Mouse (Mus musculus) liver, embryonic 16.5 days (tissue): ENCODE data around the gene Pax2. TPM values are rescaled to one million over a fixed set of nuclear protein-coding genes. Genes with fewer than 3 reads are reported as not detected.

Experiments
- ATAC-seq: fragments of 200-750 bp; cut with Nextera tagmentation; 2 replicates; pipeline ENCODE4 v1.8.0; 2017; ENCODE audit warnings: low read depth, mild to moderate bottlenecking, moderate number of reproducible peaks, moderate library complexity
- H3K27ac ChIP-seq: fragments of 300-500 bp; sonication (generic); 2 replicates; pipeline ENCODE4 v1.5.1; 2014; ENCODE audit warnings: mild to moderate bottlenecking, low read length
- H3K27me3 ChIP-seq: fragments of 300-500 bp; sonication (generic); 2 replicates; pipeline ENCODE4 v1.6.1; 2014; ENCODE audit warnings: low read depth, low read length, mixed read lengths; ENCODE audit not compliant: control insufficient read depth, insufficient read depth
- H3K36me3 ChIP-seq: fragments of 300-500 bp; sonication (generic); 2 replicates; pipeline ENCODE4 v1.6.1; 2014; ENCODE audit warnings: mild to moderate bottlenecking; ENCODE audit not compliant: control insufficient read depth, insufficient read depth
- H3K4me1 ChIP-seq: fragments of 300-500 bp; sonication (generic); 2 replicates; pipeline ENCODE4 v1.6.1; 2014; ENCODE audit warnings: low read depth, low read length, mixed read lengths; ENCODE audit not compliant: control insufficient read depth
- H3K4me2 ChIP-seq: fragments of 300-500 bp; sonication (generic); 2 replicates; pipeline ENCODE4 v1.6.1; 2014; ENCODE audit warnings: low read depth, low read length, mixed read lengths
- H3K4me3 ChIP-seq: fragments of 300-500 bp; sonication (generic); 2 replicates; pipeline ENCODE4 v1.5.1; 2014; ENCODE audit warnings: low read depth, mild to moderate bottlenecking, low read length
- H3K9ac ChIP-seq: fragments of 300-500 bp; sonication (generic); 2 replicates; pipeline ENCODE4 v1.6.1; 2014; ENCODE audit warnings: low read depth, low read length
- H3K9me3 ChIP-seq: fragments of 300-500 bp; sonication (generic); replicated peaks from 2 replicates; pipeline ENCODE4 v1.6.1; 2016; ENCODE audit warnings: low read length; ENCODE audit not compliant: control insufficient read depth
- WGBS: fragments of 180-500 bp; shearing (Covaris S2); extraction: QIAGEN DNeasy Blood & Tissue Kit; methylation state at CpG from one replicate; pipeline ENCODE4 v1.1.7; 2014; ENCODE audit not compliant: insufficient replicate concordance; 5-methylcytosine and 5-hydroxymethylcytosine counted together
- polyA plus RNA-seq: library from polyadenylated mRNA; unstranded; fragments of >200 nt; fragmentation: Nextera tagmentation; extraction: Ambion mirVana; gene quantifications from 2 replicates; pipeline ENCODE4 v1.2.1, GENCODE M21; 2015

Pax2 gene
- polyA plus RNA-seq: not detected in 2 replicates

- Histone ChIP-seq H3K4me3 (peak within 1 kb of the TSS; percentile 7), H3K4me1 (peaks cover 3% of the 10 kb centered on the region), H3K4me2 (peak within 1 kb of the TSS; percentile 36), H3K27me3 (peaks cover 99% of the 10 kb centered on the region), H3K9me3 (no peaks in the 10 kb centered on the region), H3K36me3 (no peaks in the 10 kb centered on the region), H3K27ac (no peak within 1 kb of the TSS), H3K9ac (no peak within 1 kb of the TSS)
- WGBS: under 1% methylated on average over 52 of the region's 52 CpGs
- no peak for ATAC-seq
Measured at GRCm38 (mm10) chr19:44755693-44756420, at the start of gene Pax2. Gene Pax2, plus strand, starts transcription at chr19:44756045.

DNA sequence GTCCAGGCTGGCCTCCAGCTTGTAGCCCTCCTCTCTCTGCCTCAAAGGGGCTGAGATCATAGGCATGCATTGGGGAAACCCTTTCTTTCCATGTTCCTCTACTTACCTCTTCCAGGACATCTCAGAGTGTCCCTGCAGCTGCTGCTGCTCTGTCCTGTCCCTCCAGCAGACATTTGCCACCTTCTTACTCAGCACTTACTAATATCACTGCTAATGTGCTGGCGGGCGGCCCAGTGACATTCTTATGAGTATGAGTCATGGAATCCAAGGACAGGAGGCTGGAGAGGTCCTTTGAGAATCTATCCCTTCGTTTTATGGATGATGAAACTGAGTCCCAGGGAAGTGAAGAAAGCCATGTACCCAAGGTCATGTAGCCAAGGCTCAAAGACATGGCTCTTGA, 47.0 kb upstream of the Pax2 start:
- H3K4me3 ChIP-seq: no peak overlapping the region
- H3K27me3 ChIP-seq: no peaks in the 10 kb centered on the region
- no peak overlapping the region for H3K27ac ChIP-seq
- no peak for ATAC-seq
- no peaks in the 10 kb centered on the region for H3K4me1 ChIP-seq
- WGBS: 37% methylated on average over 3 of the region's 3 CpGs
- no peaks in the 10 kb centered on the region for H3K36me3 ChIP-seq
- H3K9ac ChIP-seq: no peak overlapping the region
- H3K4me2 ChIP-seq: no peak overlapping the region
- no peaks in the 10 kb centered on the region for H3K9me3 ChIP-seq

DNA sequence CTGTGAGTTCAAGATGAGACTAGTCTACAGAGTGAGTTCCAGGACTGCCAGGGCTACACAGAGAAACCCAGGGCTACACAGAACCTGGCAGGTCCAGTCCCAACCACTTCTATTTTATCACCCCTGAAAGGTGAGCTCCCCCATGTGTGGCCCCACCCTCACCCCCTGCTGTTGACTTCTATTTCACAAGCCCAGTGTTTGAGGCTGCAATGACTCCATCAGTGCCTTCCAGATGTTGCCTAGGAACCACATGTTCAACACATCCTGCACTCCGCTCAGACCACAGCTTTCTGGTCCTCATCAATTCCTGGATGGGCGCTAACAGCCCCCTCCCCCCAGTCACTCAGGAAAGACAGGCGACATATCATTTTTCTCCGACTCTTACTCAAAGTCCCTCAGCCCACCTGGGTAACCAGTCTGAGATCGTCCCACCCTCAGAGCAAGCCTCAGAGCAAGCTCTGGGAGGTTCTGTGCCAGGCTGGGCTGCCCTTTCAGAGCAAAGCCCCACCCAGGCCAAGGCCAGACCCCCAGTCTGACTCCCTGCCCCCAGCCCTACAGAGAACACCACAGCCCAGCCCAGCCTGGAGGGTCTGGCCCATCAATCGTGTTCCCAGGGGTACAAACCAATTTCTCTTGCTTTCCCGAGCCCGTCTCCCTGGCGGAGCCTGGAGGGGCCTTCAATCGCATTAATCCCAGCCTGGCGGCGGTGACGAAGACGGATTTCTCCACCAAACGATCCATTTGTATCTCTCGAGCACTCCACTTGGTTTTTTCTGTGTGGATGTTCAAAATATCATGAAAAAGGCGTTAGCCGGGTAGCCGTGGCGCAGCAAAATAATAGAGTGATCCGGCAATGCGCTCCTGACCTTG, 38.9 kb upstream of the Pax2 start:
- ATAC-seq: no peak
- no peaks in the 10 kb centered on the region for H3K36me3 ChIP-seq
- 64% methylated on average over 22 of the region's 22 CpGs for WGBS
- peaks cover 41% of the 10 kb centered on the region for H3K27me3 ChIP-seq
- H3K4me1 ChIP-seq: no peaks in the 10 kb centered on the region
- H3K9ac ChIP-seq: no peak overlapping the region
- no peaks in the 10 kb centered on the region for H3K9me3 ChIP-seq
- no peak overlapping the region for H3K4me3 ChIP-seq
- H3K27ac ChIP-seq: no peak overlapping the region
- H3K4me2 ChIP-seq: no peak overlapping the region

DNA sequence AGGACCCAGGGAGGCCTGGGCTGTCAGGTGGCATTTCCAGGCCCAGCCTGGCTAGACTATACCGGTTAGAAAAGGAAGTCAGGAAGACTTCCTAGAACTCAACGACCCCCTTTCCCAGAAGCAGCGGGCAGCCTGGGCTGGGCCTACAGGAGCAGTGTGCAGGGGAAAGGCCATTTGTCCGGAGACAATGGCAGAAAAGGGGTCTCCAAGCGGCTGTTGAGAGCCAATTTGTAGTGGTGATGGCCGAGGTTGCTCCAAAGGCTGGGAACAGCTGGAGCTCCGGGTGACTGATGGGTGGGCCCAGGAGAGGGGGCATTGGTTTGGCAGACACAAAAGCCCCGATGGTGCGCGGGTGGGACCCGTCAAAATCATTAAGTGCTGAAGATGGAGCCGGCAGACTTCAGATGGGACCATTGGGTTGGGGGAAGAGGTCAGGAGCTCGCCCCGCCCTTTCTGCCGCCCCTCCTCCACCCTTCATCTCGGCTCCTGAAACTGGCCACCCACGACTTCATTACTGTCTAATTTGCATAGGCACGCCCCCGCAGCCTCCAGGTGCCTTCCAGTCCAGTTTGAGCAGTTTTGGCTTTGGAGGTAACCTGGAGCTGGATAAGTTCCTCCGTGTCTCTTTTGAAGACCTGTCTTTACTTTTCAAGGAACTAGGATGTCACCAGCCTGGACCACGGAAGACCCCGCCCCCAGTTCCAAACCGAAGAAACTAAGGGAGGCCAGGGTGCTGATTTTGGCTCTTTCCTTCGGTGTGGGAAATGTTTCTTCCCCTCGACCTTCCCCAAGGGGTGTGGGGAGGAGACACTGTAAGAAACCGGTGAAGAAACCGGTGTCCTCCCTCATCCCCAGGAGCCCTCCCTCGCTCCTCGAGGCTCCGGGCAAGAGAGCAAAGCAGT, 36.3 kb upstream of the Pax2 start:
- H3K4me2 ChIP-seq: no peak overlapping the region
- no peak overlapping the region for H3K4me3 ChIP-seq
- no peak overlapping the region for H3K27ac ChIP-seq
- no peaks in the 10 kb centered on the region for H3K36me3 ChIP-seq
- H3K27me3 ChIP-seq: peaks cover 64% of the 10 kb centered on the region
- no peak for ATAC-seq
- H3K9ac ChIP-seq: no peak overlapping the region
- no peaks in the 10 kb centered on the region for H3K4me1 ChIP-seq
- no peaks in the 10 kb centered on the region for H3K9me3 ChIP-seq
- 3% methylated on average over 30 of the region's 30 CpGs for WGBS

DNA sequence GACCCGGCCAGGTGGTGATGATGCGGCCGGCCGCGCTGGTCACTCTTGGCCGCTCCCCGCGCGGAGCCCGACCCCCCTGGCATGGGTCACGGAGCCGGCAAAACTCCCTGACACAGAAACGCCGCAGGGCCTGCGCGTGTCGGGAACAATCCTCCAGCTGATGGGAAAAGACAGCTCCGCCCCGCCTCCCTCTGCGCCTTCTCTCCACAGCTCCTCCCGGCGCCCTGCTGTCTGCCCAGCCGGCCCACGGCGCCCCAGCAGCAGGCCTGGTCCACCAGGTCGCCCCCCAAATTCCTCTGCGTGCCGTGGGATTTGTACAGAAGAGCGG, 35.7 kb upstream of the Pax2 start:
- no peak overlapping the region for H3K4me2 ChIP-seq
- H3K36me3 ChIP-seq: no peaks in the 10 kb centered on the region
- H3K4me3 ChIP-seq: no peak overlapping the region
- H3K27ac ChIP-seq: no peak overlapping the region
- no peaks in the 10 kb centered on the region for H3K4me1 ChIP-seq
- ATAC-seq: no peak
- no peak overlapping the region for H3K9ac ChIP-seq
- H3K9me3 ChIP-seq: no peaks in the 10 kb centered on the region
- WGBS: 2% methylated on average over 29 of the region's 29 CpGs
- peaks cover 70% of the 10 kb centered on the region for H3K27me3 ChIP-seq

GRCm38 (mm10) chr19:44723611-44724440, 32.0 kb upstream of the Pax2 start:
- Histone ChIP-seq H3K9me3 (no peaks in the 10 kb centered on the region), H3K27ac (no peak overlapping the region), H3K4me1 (no peaks in the 10 kb centered on the region), H3K4me3 (no peak overlapping the region), H3K27me3 (peaks cover 82% of the 10 kb centered on the region), H3K4me2 (no peak overlapping the region), H3K9ac (no peak overlapping the region), H3K36me3 (no peaks in the 10 kb centered on the region)
- no peak for ATAC-seq
- WGBS: 2% methylated on average over 36 of the region's 36 CpGs

DNA sequence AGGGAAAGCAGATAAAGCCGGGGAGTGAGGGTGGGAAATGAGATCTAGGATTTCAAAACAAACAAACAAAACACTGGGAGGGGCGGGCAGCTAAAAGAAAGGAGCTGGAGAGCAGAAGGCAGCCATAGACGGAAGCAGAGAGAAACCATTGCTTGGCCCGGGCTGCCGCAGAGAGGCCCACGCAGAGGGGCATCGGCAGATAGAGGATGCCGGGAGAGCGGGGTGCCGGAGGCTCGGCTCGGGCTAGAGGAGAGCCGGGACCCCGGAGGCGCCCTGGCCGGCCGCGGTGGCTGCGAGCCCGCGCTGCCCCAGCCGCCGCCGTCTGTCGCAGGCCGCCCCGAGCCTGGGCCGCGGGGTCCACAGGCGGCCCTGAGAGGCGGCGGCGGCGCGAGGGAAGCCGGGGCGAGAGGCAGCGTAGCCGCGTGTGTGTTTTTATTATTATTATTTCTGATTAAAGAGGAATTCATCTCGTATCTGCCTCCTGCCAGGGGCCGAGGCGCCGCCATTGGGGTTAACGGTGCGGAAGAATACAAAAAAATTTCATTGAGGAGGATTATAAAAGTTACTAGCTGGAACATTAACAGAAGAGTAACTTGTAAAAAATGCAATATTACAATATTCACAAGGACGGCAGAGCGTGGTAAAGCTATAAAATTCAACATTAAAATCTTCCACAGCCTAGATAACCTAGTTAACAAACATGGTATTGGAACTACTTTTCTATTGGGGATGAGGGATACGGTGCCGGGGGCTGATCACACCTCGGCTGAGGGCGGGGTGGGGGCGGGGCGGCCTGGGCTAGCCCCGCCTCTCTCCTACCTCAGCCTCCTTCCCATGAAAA, 29.7 kb upstream of the Pax2 start:
- Histone ChIP-seq H3K9ac (peak overlapping the region; percentile 28; the same call in 1 of the 2 replicates), H3K36me3 (no peaks in the 10 kb centered on the region), H3K4me2 (peak overlapping the region; percentile 54), H3K27me3 (peaks cover 62% of the 10 kb centered on the region), H3K27ac (no peak overlapping the region), H3K9me3 (no peaks in the 10 kb centered on the region), H3K4me3 (peak overlapping the region; percentile 47), H3K4me1 (no peaks in the 10 kb centered on the region)
- 1% methylated on average over 55 of the region's 55 CpGs for WGBS
- ATAC-seq: no peak
